ENCODE assay signal across 8 mouse cellular contexts in genomic region chr7:30956756-30957366, GRCm38 (mm10). TPM values are rescaled to one million over a fixed set of nuclear protein-coding genes. Genes with fewer than 3 reads are reported as not detected.
DNase-seq lines count a peak whose midpoint lies in the region; ATAC-seq and TF ChIP-seq lines count a peak whose summit lies in the region.

Usf2 (minus strand) TSS chr7:30956803.

- H3K9ac ChIP-seq in forebrain, embryonic 15.5 days (replicated peaks) = peak within 1 kb of the TSS; percentile 98
- H3K9ac ChIP-seq in lung, embryonic 16.5 days (ENCODE audit: low read length) = peak within 1 kb of the TSS; percentile 98

- no peak for TF ChIP-seq CTCF in G1E (IDR thresholded peaks at IDR 0.05; ENCODE audit: low read depth, low read length)

- no peaks in the 10 kb centered on the region for H3K27me3 ChIP-seq in G1E (ENCODE audit: insufficient read depth, low read length)
- no peaks in the 10 kb centered on the region for H3K27me3 ChIP-seq in forebrain, embryonic 15.5 days
- no peaks in the 10 kb centered on the region for H3K27me3 ChIP-seq in lung, embryonic 16.5 days (ENCODE audit: control insufficient read depth, insufficient read depth, low read depth, low read length)

- intact Hi-C loops in heart, postnatal 14 days (cut with DNase I) = no loop called here

- H3K4me3 ChIP-seq in G1E (ENCODE audit: low read depth, low read length) = peak within 1 kb of the TSS; percentile 92
- peak within 1 kb of the TSS; percentile 96 for H3K4me3 ChIP-seq in forebrain, embryonic 15.5 days
- peak within 1 kb of the TSS; percentile 81 for H3K4me3 ChIP-seq in lung, embryonic 16.5 days (ENCODE audit: low read length)

- H3K36me3 ChIP-seq in G1E (replicated peaks) = peaks cover 61% of the 10 kb centered on the region
- H3K36me3 ChIP-seq in forebrain, embryonic 15.5 days = peaks cover 32% of the 10 kb centered on the region
- peaks cover 28% of the 10 kb centered on the region for H3K36me3 ChIP-seq in lung, embryonic 16.5 days (ENCODE audit: control insufficient read depth, insufficient read depth, low read length)

- peaks cover 52% of the 10 kb centered on the region for H3K4me1 ChIP-seq in G1E (ENCODE audit: insufficient read depth, low read depth, low read length)
- H3K4me1 ChIP-seq in forebrain, embryonic 15.5 days = peaks cover 28% of the 10 kb centered on the region
- peaks cover 10% of the 10 kb centered on the region for H3K4me1 ChIP-seq in lung, embryonic 16.5 days (replicated peaks; ENCODE audit: control insufficient read depth, insufficient read depth, low read length)

- under 1% methylated on average over 42 of the region's 82 CpGs for WGBS in forebrain, embryonic 15.5 days
- WGBS in lung, embryonic 16.5 days = 3% methylated on average over 12 of the region's 82 CpGs

- peak within 1 kb of the TSS; percentile 81 for H3K4me2 ChIP-seq in forebrain, embryonic 15.5 days (replicated peaks)
- H3K4me2 ChIP-seq in lung, embryonic 16.5 days (ENCODE audit: low read depth, low read length) = peak within 1 kb of the TSS; percentile 88

- DNase-seq in G1E (ENCODE audit: low spot score) = peak; percentile 88
- DNase-seq in cerebellum, adult 11 months = peak; percentile 79
- DNase-seq in heart, postnatal 14 days = peak; percentile 79 to 85
- peak; percentile 68 to 79 for DNase-seq in layer of hippocampus, adult 18-20 months (ENCODE audit: low spot score in 2 of 2)
- peak; percentile 79 for DNase-seq in ovary, postnatal 36 days (ENCODE audit: low spot score)
- peak; percentile 78 for DNase-seq in thymus, postnatal 25 days

- H3K9me3 ChIP-seq in G1E (replicated peaks) = no peaks in the 10 kb centered on the region
- H3K9me3 ChIP-seq in forebrain, embryonic 15.5 days = no peaks in the 10 kb centered on the region
- no peaks in the 10 kb centered on the region for H3K9me3 ChIP-seq in lung, embryonic 16.5 days (ENCODE audit: control insufficient read depth, low read length)

- ATAC-seq in G1E (ENCODE audit: extremely low read depth, insufficient number of reproducible peaks, low FRiP score, poor library complexity, severe bottlenecking) = peak; percentile 40; the same call in 1 of the 2 replicates
- peak; percentile 47 for ATAC-seq in forebrain, embryonic 15.5 days (replicated peaks)
- ATAC-seq in lung, embryonic 16.5 days (ENCODE audit: low read depth) = peak; percentile 64

- H3K27ac ChIP-seq in forebrain, embryonic 15.5 days (replicated peaks) = peak within 1 kb of the TSS; percentile 99
- H3K27ac ChIP-seq in lung, embryonic 16.5 days (ENCODE audit: low read length) = peak within 1 kb of the TSS; percentile 98

RNA-seq across cellular contexts. Expression of gene Usf2, which starts in this region (rescaled TPM):
- total RNA-seq in G1E (2014; fragmentation: Nextera tagmentation) (132 and 135 TPM in 2 replicates), G1E (2017) (63.8 and 69.9 TPM in 2 replicates)
- polyA plus RNA-seq in G1E (2012) = 101 and 113 TPM in 2 replicates
- polyA plus RNA-seq in forebrain, embryonic 15.5 days (2015; fragmentation: Nextera tagmentation; extraction: Ambion mirVana) = 24.8 and 28.9 TPM in 2 replicates
- total RNA-seq in heart, postnatal 14 days (2021) = 100 to 1,000 TPM in 1 of 2 experiments, 10 to 100 TPM in 1; 90.2 to 103 TPM
- 100 to 1,000 TPM; 134 to 139 TPM for total RNA-seq in layer of hippocampus, adult 18-20 months (2021)
- polyA plus RNA-seq in lung, embryonic 16.5 days (2015; fragmentation: Nextera tagmentation; extraction: Ambion mirVana) = 20.5 and 22.3 TPM in 2 replicates

Comparison
In these comparisons a context has a peak if more than half of its experiments do, and no peak if none do; other contexts are left out.
1. Peak in every context shown above with its lines: DNase-seq, ATAC-seq, H3K4me3 ChIP-seq and H3K27ac ChIP-seq.